Mouse (Mus musculus) splenic B cell, adult 2 months (primary cell): ENCODE measurements at regions not wholly inside any gene's neighbourhood (a gene's known extent, or its start where the extent isn't known, plus 50 kb on each side); places are given as distances from the start of the nearest gene placed in this dataset.
A peak's percentile ranks its signal among the peaks of the same experiment; 100 is the strongest.

Experiments used
- DNase-seq: peaks from one replicate; pipeline ENCODE4 v3.0.0-alpha.2; 2011; ENCODE audit warnings: low read depth, low spot score
- H3K27me3 ChIP-seq: 2 replicates; pipeline ENCODE4 v1.6.1; 2012; ENCODE audit warnings: mild to moderate bottlenecking, low read length, moderate library complexity, mixed read lengths; ENCODE audit not compliant: control insufficient read depth, poor library complexity, insufficient read depth, severe bottlenecking
- H3K36me3 ChIP-seq: 2 replicates; pipeline ENCODE4 v1.6.1; 2012; ENCODE audit warnings: mild to moderate bottlenecking, low read length, moderate library complexity, mixed read lengths; ENCODE audit not compliant: control insufficient read depth, poor library complexity, insufficient read depth, severe bottlenecking

DNA sequence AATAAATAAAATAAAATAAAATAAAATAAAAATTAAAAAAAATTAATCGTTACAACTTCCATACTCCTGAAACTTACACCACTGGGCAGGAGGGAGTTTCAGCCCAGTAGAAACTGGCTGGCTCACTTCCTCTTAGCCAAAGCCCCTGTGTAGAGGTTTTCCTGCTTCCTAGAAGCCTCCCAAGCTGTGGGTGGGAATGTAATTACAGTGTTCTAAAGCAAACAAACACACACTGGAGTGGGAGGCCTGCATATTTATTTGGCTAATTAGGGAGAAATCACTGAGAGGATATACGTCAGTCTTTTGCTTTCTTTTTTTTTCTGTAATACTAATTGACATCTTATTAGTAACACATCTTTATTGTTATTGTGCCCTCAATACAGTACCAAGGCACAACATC is 94.2 kb upstream of the Cdh5 start:
- no peaks in the 10 kb centered on the region for H3K36me3 ChIP-seq
- H3K27me3 ChIP-seq, result no peaks in the 10 kb centered on the region
- DNase-seq, result no peak

DNA sequence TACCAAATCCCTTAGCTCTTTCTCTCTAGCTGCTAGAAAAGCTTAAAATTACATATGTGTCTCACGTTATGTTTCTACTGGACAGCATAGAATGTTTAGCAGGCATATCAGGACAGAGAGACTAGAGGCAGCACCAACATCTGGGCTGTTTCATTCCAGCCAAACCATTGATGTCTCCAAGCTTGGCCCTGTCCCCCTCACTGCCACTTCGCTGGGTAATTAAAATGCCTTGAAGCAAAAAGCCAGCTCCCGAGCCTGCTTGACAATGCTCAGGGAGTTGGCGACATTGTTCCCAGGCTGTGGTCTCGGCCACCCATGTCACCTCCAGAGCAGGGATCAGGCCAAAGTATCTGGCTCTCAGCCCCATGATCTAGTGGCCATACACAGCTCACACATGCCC is 92.7 kb upstream of the Cdh5 start:
- DNase-seq, result no peak
- H3K27me3 ChIP-seq, result no peaks in the 10 kb centered on the region
- no peaks in the 10 kb centered on the region for H3K36me3 ChIP-seq

DNA sequence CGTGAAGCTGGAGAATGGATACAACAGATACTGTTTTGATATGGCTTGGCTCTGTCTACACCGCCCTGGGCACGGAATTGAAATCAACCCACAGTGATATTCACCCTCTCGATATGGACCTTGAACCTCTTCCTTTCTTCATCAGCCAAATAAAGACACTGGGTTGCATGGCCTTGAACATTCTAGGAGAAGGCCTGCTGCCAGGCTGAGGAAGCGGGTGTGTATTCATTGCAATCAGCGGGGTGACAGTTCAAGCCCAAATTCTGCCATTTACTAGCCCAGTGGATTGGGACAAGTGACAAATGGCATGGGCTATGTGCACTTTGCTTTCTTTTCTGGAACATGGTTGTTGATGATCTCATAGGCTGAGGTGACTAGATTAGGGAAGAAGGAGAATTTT is 92.1 kb upstream of the Cdh5 start:
- no peak for DNase-seq
- Histone ChIP-seq H3K27me3 (no peaks in the 10 kb centered on the region), H3K36me3 (no peaks in the 10 kb centered on the region)

DNA sequence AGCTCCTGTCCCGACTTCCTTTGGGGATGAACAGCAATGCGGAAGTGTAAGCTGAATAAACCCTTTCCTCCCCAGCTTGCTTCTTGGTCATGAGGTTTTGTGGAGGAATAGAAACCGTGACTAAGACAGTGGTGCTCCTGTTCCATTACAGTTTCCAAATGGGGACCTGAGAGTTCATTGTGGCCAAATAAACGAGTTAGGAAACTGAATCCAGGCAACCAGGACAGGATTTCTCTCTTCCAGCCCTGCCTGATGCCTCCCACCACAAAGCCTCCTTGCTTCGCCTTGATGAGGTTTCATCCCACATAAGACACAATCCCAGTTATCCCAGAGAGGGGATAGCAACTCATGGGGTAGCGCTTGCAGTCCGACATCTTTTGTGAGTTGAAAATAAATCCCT is 79.2 kb upstream of the Cdh5 start:
- no peaks in the 10 kb centered on the region for H3K36me3 ChIP-seq
- no peak for DNase-seq
- H3K27me3 ChIP-seq, result no peaks in the 10 kb centered on the region

GRCm38 (mm10) chr8:104022691-104023509 is 78.5 kb upstream of the Cdh5 start:
- no peaks in the 10 kb centered on the region for H3K27me3 ChIP-seq
- H3K36me3 ChIP-seq, result no peaks in the 10 kb centered on the region
- DNase-seq, result no peak

GRCm38 (mm10) chr8:104027161-104027821 is 74.1 kb upstream of the Cdh5 start:
- H3K27me3 ChIP-seq, result no peaks in the 10 kb centered on the region
- DNase-seq, result no peak
- H3K36me3 ChIP-seq, result no peaks in the 10 kb centered on the region

DNA sequence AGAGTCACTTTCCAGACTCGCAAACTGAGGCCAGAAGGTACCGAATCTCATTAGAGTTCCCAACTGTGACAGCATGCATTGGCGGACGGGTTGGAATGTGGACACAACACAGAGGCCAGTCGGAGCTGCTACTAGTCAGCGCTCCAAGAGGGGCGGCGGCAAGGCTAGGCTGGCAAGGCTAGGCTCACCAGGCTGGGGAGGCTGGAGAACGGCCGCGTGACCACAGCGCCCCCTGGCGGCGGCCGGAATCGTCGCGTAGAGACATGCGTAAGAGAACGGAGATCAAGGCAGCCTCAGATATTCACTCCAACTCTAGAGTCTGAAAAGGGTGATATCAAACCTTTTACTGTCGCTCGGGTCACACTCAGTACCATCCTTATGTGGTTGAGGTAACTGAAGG is 72.8 kb upstream of the Cdh5 start:
- Histone ChIP-seq H3K27me3 (no peaks in the 10 kb centered on the region), H3K36me3 (no peaks in the 10 kb centered on the region)
- DNase-seq, result peak; percentile 59

- H3K27me3 ChIP-seq, result no peaks in the 10 kb centered on the region
Measured at GRCm38 (mm10) chr8:104032179-104032578, 69.2 kb upstream of the Cdh5 start.

DNA sequence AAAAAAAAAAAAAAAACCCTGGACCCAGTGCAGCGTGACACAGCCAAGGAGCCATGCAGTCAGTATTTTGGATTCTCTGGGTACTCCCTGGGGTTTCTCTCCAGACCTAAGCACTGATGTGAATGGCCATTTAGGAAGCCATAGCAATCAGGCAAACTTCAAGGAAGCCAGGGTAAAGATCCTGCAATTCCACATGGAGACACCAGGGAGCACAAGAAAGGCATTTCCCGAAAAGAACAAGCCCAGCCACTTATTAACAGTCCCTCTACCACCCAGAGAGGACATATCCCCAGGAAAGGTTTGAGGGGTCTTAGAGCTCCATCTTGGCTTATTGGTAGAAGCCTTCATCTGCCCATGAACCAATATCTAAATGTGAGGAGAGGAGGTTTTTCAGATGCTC is 68.3 kb upstream of the Cdh5 start:
- Histone ChIP-seq H3K36me3 (no peaks in the 10 kb centered on the region), H3K27me3 (no peaks in the 10 kb centered on the region)
- DNase-seq, result no peak

More at GRCm38 (mm10) chr8:104032179-104032578, 69.2 kb upstream of the Cdh5 start:
- no peaks in the 10 kb centered on the region for H3K36me3 ChIP-seq
- peak; percentile 59 for DNase-seq

GRCm38 (mm10) chr8:104034286-104034685 is 67.1 kb upstream of the Cdh5 start:
- no peak for DNase-seq
- Histone ChIP-seq H3K36me3 (no peaks in the 10 kb centered on the region), H3K27me3 (no peaks in the 10 kb centered on the region)

GRCm38 (mm10) chr8:104036580-104037477 is 64.6 kb upstream of the Cdh5 start:
- no peaks in the 10 kb centered on the region for H3K36me3 ChIP-seq
- H3K27me3 ChIP-seq, result no peaks in the 10 kb centered on the region
- DNase-seq, result no peak

DNA sequence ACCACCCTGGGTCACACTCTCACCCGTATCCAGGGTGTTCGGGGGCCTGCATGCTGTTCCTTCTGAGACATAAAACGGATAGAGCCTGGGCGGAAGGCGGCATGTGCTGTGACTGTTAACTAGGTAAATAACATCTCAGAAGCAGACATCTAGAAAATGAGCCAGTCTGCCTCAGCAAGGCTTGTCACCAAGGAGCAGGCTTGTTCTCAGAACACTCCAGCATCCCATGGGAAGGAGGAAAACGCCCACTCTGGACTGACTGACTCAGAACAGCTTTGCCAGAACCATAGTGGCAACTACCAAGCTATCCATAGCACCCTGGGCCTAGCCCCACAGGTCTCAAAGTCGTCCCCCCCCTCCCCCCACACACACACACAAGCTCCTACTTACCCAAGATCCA is 63.8 kb upstream of the Cdh5 start:
- Histone ChIP-seq H3K36me3 (no peaks in the 10 kb centered on the region), H3K27me3 (no peaks in the 10 kb centered on the region)
- DNase-seq, result no peak

- DNase-seq, result peak; percentile 44
- Histone ChIP-seq H3K36me3 (no peaks in the 10 kb centered on the region), H3K27me3 (no peaks in the 10 kb centered on the region; the same call in 1 of the 2 replicates)
Measured at GRCm38 (mm10) chr8:104039526-104039925, 61.9 kb upstream of the Cdh5 start.

- H3K27me3 ChIP-seq, result no peaks in the 10 kb centered on the region; the same call in 1 of the 2 replicates
- DNase-seq, result no peak
Measured at GRCm38 (mm10) chr8:104041522-104041921, 59.9 kb upstream of the Cdh5 start.

DNA sequence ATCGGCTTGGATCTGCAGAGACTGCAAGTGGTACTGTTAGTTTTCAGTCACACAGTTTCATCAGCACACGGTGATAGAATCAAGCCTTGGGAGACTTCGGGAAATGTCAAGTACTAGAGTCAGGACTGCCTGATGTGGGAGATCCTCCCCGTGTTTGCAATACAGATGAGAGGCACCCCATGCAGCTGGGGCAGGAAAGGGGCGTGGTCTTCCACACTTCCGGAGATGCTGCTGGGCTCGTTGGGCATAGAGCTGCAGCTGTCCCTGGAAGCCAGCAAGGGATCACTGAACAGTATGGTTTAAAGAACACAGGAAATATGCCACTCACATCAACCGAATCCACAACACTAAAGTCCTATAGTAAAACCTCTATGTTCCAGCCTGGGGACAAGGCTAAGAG is 59.0 kb upstream of the Cdh5 start:
- H3K36me3 ChIP-seq, result no peaks in the 10 kb centered on the region
- no peaks in the 10 kb centered on the region; the same call in 1 of the 2 replicates for H3K27me3 ChIP-seq
- peak; percentile 16 for DNase-seq

More at GRCm38 (mm10) chr8:104041522-104041921, 59.9 kb upstream of the Cdh5 start:
- no peaks in the 10 kb centered on the region for H3K36me3 ChIP-seq
